Mouse (Mus musculus): ENCODE results near the gene Ccdc87. TPM values are rescaled to one million over a fixed set of nuclear protein-coding genes. Genes with fewer than 3 reads are reported as not detected.
A peak's percentile ranks its signal among the peaks of the same experiment; 100 is the strongest.
"Not testable (repeated sequence)": the region's sequence is repeated elsewhere in the genome, so short reads cannot be mapped to it uniquely, and the experiment has no call there.

Gene Ccdc87
- polyA plus RNA-seq, 1 experiment = 2.0 TPM

- Histone ChIP-seq H3K4me3 (ENCODE audit: insufficient read depth, low read length) (peak within 1 kb of the TSS; percentile 78), H3K27ac (ENCODE audit: insufficient read depth, low read length) (peak within 1 kb of the TSS; percentile 62; the same call in 1 of the 2 replicates), H3K4me1 (ENCODE audit: control insufficient read depth, insufficient read depth, low read length) (peaks cover 6% of the 10 kb centered on the region; the same call in 1 of the 2 replicates)
- no peak for TF ChIP-seq CTCF (IDR thresholded peaks at IDR 0.05; ENCODE audit: extremely low read depth, insufficient read depth, low read length)
- TF ChIP-seq POLR2A (IDR thresholded peaks at IDR 0.05; ENCODE audit: extremely low read depth, insufficient read depth, low read length) = peak; percentile 79
Observed at GRCm38 (mm10) chr19:4854552-4855469, 15.6 kb downstream of the Ccdc87 start, which contains the start of gene Ctsf. Ctsf (plus strand) TSS chr19:4855130.

GRCm38 (mm10) chr19:4855470-4855820, 16.3 kb downstream of the Ccdc87 start:
- peak overlapping the region; percentile 62; the same call in 1 of the 2 replicates for H3K27ac ChIP-seq (ENCODE audit: insufficient read depth, low read length)
- H3K4me3 ChIP-seq (ENCODE audit: insufficient read depth, low read length) = peak overlapping the region; percentile 78
- no peak for TF ChIP-seq CTCF (IDR thresholded peaks at IDR 0.05; ENCODE audit: extremely low read depth, insufficient read depth, low read length)
- no peak for TF ChIP-seq POLR2A (IDR thresholded peaks at IDR 0.05; ENCODE audit: extremely low read depth, insufficient read depth, low read length)
- peaks cover 6% of the 10 kb centered on the region; the same call in 1 of the 2 replicates for H3K4me1 ChIP-seq (ENCODE audit: control insufficient read depth, insufficient read depth, low read length)

- Histone ChIP-seq H3K4me1 (ENCODE audit: control insufficient read depth, insufficient read depth, low read length) (peaks cover 6% of the 10 kb centered on the region; the same call in 1 of the 2 replicates), H3K27ac (ENCODE audit: insufficient read depth, low read length) (no peak overlapping the region), H3K4me3 (ENCODE audit: insufficient read depth, low read length) (peak overlapping the region; percentile 78; the same call in 1 of the 2 replicates)
- TF ChIP-seq POLR2A (IDR thresholded peaks at IDR 0.05; ENCODE audit: extremely low read depth, insufficient read depth, low read length) = no peak
- no peak for TF ChIP-seq CTCF (IDR thresholded peaks at IDR 0.05; ENCODE audit: extremely low read depth, insufficient read depth, low read length)
Observed at GRCm38 (mm10) chr19:4855951-4856350, 16.8 kb downstream of the Ccdc87 start.

- Histone ChIP-seq H3K27ac (ENCODE audit: insufficient read depth, low read length) (no peak overlapping the region), H3K4me1 (ENCODE audit: control insufficient read depth, insufficient read depth, low read length) (peaks cover 6% of the 10 kb centered on the region; the same call in 1 of the 2 replicates)
- TF ChIP-seq POLR2A (IDR thresholded peaks at IDR 0.05; ENCODE audit: extremely low read depth, insufficient read depth, low read length) (no peak), CTCF (IDR thresholded peaks at IDR 0.05; ENCODE audit: extremely low read depth, insufficient read depth, low read length) (no peak)
Observed at GRCm38 (mm10) chr19:4859081-4859480, 19.9 kb downstream of the Ccdc87 start.

GRCm38 (mm10) chr19:4863048-4863447, 23.9 kb downstream of the Ccdc87 start:
- no peak for TF ChIP-seq CTCF (IDR thresholded peaks at IDR 0.05; ENCODE audit: extremely low read depth, insufficient read depth, low read length)
- TF ChIP-seq POLR2A (IDR thresholded peaks at IDR 0.05; ENCODE audit: extremely low read depth, insufficient read depth, low read length) = no peak
- Histone ChIP-seq H3K27ac (ENCODE audit: insufficient read depth, low read length) (no peak overlapping the region), H3K4me3 (ENCODE audit: insufficient read depth, low read length) (no peak overlapping the region), H3K4me1 (ENCODE audit: control insufficient read depth, insufficient read depth, low read length) (no peaks in the 10 kb centered on the region)

More at GRCm38 (mm10) chr19:4859081-4859480, 19.9 kb downstream of the Ccdc87 start:
- H3K4me3 ChIP-seq (ENCODE audit: insufficient read depth, low read length) = no peak overlapping the region

GRCm38 (mm10) chr19:4865147-4865546, 26.0 kb downstream of the Ccdc87 start:
- no peak for TF ChIP-seq CTCF (IDR thresholded peaks at IDR 0.05; ENCODE audit: extremely low read depth, insufficient read depth, low read length)
- no peak for TF ChIP-seq POLR2A (IDR thresholded peaks at IDR 0.05; ENCODE audit: extremely low read depth, insufficient read depth, low read length)
- no peak overlapping the region for H3K4me3 ChIP-seq (ENCODE audit: insufficient read depth, low read length)
- H3K27ac ChIP-seq (ENCODE audit: insufficient read depth, low read length) = no peak overlapping the region
- no peaks in the 10 kb centered on the region for H3K4me1 ChIP-seq (ENCODE audit: control insufficient read depth, insufficient read depth, low read length)

- not testable (repeated sequence) for H3K4me1 ChIP-seq (ENCODE audit: control insufficient read depth, insufficient read depth, low read length); H3K27ac ChIP-seq (ENCODE audit: insufficient read depth, low read length); H3K4me3 ChIP-seq (ENCODE audit: insufficient read depth, low read length)
Observed at GRCm38 (mm10) chr19:4874613-4875012, 35.4 kb downstream of the Ccdc87 start.

- no peak overlapping the region for H3K27ac ChIP-seq (ENCODE audit: insufficient read depth, low read length)
- no peak overlapping the region for H3K4me3 ChIP-seq (ENCODE audit: insufficient read depth, low read length)
- TF ChIP-seq CTCF (IDR thresholded peaks at IDR 0.05; ENCODE audit: extremely low read depth, insufficient read depth, low read length) = no peak
- TF ChIP-seq POLR2A (IDR thresholded peaks at IDR 0.05; ENCODE audit: extremely low read depth, insufficient read depth, low read length) = no peak
- peaks cover 3% of the 10 kb centered on the region; the same call in 1 of the 2 replicates for H3K4me1 ChIP-seq (ENCODE audit: control insufficient read depth, insufficient read depth, low read length)
Observed at GRCm38 (mm10) chr19:4876241-4876640, 37.1 kb downstream of the Ccdc87 start.

- Histone ChIP-seq H3K4me1 (ENCODE audit: control insufficient read depth, insufficient read depth, low read length) (peaks cover 3% of the 10 kb centered on the region; the same call in 1 of the 2 replicates), H3K27ac (ENCODE audit: insufficient read depth, low read length) (no peak overlapping the region), H3K4me3 (ENCODE audit: insufficient read depth, low read length) (no peak overlapping the region)
- no peak for TF ChIP-seq CTCF (IDR thresholded peaks at IDR 0.05; ENCODE audit: extremely low read depth, insufficient read depth, low read length)
- TF ChIP-seq POLR2A (IDR thresholded peaks at IDR 0.05; ENCODE audit: extremely low read depth, insufficient read depth, low read length) = no peak
Observed at GRCm38 (mm10) chr19:4876755-4877154, 37.6 kb downstream of the Ccdc87 start.

- 0 out of 2 replicates have a peak within 1 kb of the TSS, but pooled peaks have one; percentile 23 for H3K27ac ChIP-seq (ENCODE audit: insufficient read depth, low read length)
- H3K4me1 ChIP-seq (ENCODE audit: control insufficient read depth, insufficient read depth, low read length) = peaks cover 3% of the 10 kb centered on the region; the same call in 1 of the 2 replicates
- TF ChIP-seq POLR2A (IDR thresholded peaks at IDR 0.05; ENCODE audit: extremely low read depth, insufficient read depth, low read length) (no peak), CTCF (IDR thresholded peaks at IDR 0.05; ENCODE audit: extremely low read depth, insufficient read depth, low read length) (no peak)
Observed at GRCm38 (mm10) chr19:4877785-4878184, 38.6 kb downstream of the Ccdc87 start, which contains the start of gene Actn3. Actn3 (minus strand) TSS chr19:4877909.

More at GRCm38 (mm10) chr19:4877785-4878184, 38.6 kb downstream of the Ccdc87 start, which contains the start of gene Actn3:
- H3K4me3 ChIP-seq (ENCODE audit: insufficient read depth, low read length) = peak within 1 kb of the TSS; percentile 84

All from cortical plate, adult 2 months (tissue).